Mouse (Mus musculus): ENCODE results near the gene Gm28269.

Gene Gm28269

GRCm38 (mm10) chrX:21744997-21745396 lies at the start of gene Gm28269:
Gm28269 (minus strand) TSS chrX:21745097.
- no peak for DNase-seq

- no peak for DNase-seq
Measured at GRCm38 (mm10) chrX:21716885-21717284, 28.0 kb downstream of the Gm28269 start.

GRCm38 (mm10) chrX:21715293-21715692 lies 29.6 kb downstream of the Gm28269 start:
- DNase-seq = no peak

- no peak for DNase-seq
Measured at GRCm38 (mm10) chrX:21714829-21715228, 30.1 kb downstream of the Gm28269 start, which contains the start of gene Slc6a14. Slc6a14 (plus strand) TSS chrX:21714896.

GRCm38 (mm10) chrX:21704470-21704869 lies 40.4 kb downstream of the Gm28269 start:
- DNase-seq = no peak

- DNase-seq = no peak
Measured at GRCm38 (mm10) chrX:21701646-21702045, 43.3 kb downstream of the Gm28269 start.

GRCm38 (mm10) chrX:21695687-21696086 lies 49.2 kb downstream of the Gm28269 start:
- DNase-seq = no peak

- DNase-seq = no peak
Measured at GRCm38 (mm10) chrX:21695220-21695619, 49.7 kb downstream of the Gm28269 start.
